Mouse (Mus musculus) central nervous system, embryonic 11.5 days (tissue): ENCODE measurements around the gene Polr3gl. TPM values are rescaled to one million over a fixed set of nuclear protein-coding genes. Genes with fewer than 3 reads are reported as not detected.

Source experiments
- polyA plus RNA-seq: library from polyadenylated mRNA; depleted of rRNA; stranded (reverse); fragments of >200 nt; gene quantifications from 2 replicates; pipeline ENCODE4 v1.2.3, GENCODE M21; 2012; rRNA removed

Polr3gl gene
- 50.0 and 107 TPM in 2 replicates for polyA plus RNA-seq

GRCm38 (mm10) chr3:96593790-96594560 is at the start of gene Polr3gl:
TSS of gene Polr3gl (minus strand) at chr3:96594181.

GRCm38 (mm10) chr3:96634928-96635879 is 41.2 kb upstream of the Polr3gl start, which contains the start of the genes Pex11b and Gm42957:
TSS of gene Pex11b (plus strand) at chr3:96635376.
TSS of gene Gm42957 (plus strand) at chr3:96635474.

GRCm38 (mm10) chr3:96629729-96630600 is 36.0 kb upstream of the Polr3gl start, which contains the start of gene Rbm8a:
TSS of gene Rbm8a (plus strand) at chr3:96629933.

GRCm38 (mm10) chr3:96600639-96601250 is 6.8 kb upstream of the Polr3gl start, which contains the start of gene Lix1l:
TSS of gene Lix1l (plus strand) at chr3:96601149.

GRCm38 (mm10) chr3:96596228-96596707 is 2.3 kb upstream of the Polr3gl start, which contains the start of gene Ankrd34a:
TSS of gene Ankrd34a (plus strand) at chr3:96596636.

GRCm38 (mm10) chr3:96576690-96577541 is 17.1 kb downstream of the Polr3gl start, which contains the start of gene Gm16253:
TSS of gene Gm16253 (plus strand) at chr3:96576984.

GRCm38 (mm10) chr3:96557694-96558093 is 36.3 kb downstream of the Polr3gl start, which contains the start of gene Txnip:
TSS of gene Txnip (plus strand) at chr3:96557957.

Other genes with a start within 250 kb of the Polr3gl start
- 0.15 TPM in 1 of 2 replicates, not detected in the other for gene BC107364, start 141.9 kb downstream of the Polr3gl start, polyA plus RNA-seq
- 0.40 and 3.0 TPM in 2 replicates for gene Hfe2, start 69.0 kb downstream of the Polr3gl start, polyA plus RNA-seq
- gene Txnip, start 36.2 kb downstream of the Polr3gl start, polyA plus RNA-seq = 73.6 and 91.3 TPM in 2 replicates
- gene Gm16253, start 17.2 kb downstream of the Polr3gl start, polyA plus RNA-seq = 0.14 TPM in 1 of 2 replicates, not detected in the other
- 0.90 and 1.5 TPM in 2 replicates for gene Ankrd34a, start 2.5 kb upstream of the Polr3gl start, polyA plus RNA-seq
- gene Lix1l, start 7.0 kb upstream of the Polr3gl start, polyA plus RNA-seq = 54.6 and 65.6 TPM in 2 replicates
- 100 and 226 TPM in 2 replicates for gene Rbm8a, start 35.8 kb upstream of the Polr3gl start, polyA plus RNA-seq
- 31.8 and 42.4 TPM in 2 replicates for gene Pex11b, start 41.2 kb upstream of the Polr3gl start, polyA plus RNA-seq
- 0.16 and 0.18 TPM in 2 replicates for gene Gm42957, start 41.3 kb upstream of the Polr3gl start, polyA plus RNA-seq
- 4.2 and 5.3 TPM in 2 replicates for gene Itga10, start 51.4 kb upstream of the Polr3gl start, polyA plus RNA-seq
- gene Ankrd35, start 76.0 kb upstream of the Polr3gl start, polyA plus RNA-seq = 0.38 and 0.61 TPM in 2 replicates
- gene Pias3, start 102.2 kb upstream of the Polr3gl start, polyA plus RNA-seq = 43.0 and 57.1 TPM in 2 replicates
- gene Nudt17, start 114.4 kb upstream of the Polr3gl start, polyA plus RNA-seq = 7.9 and 10.1 TPM in 2 replicates
- 49.4 and 49.7 TPM in 2 replicates for gene Polr3c, start 133.4 kb upstream of the Polr3gl start, polyA plus RNA-seq
- gene Rnf115, start 133.5 kb upstream of the Polr3gl start, polyA plus RNA-seq = 24.5 and 40.5 TPM in 2 replicates
- 0.42 and 1.2 TPM in 2 replicates for gene Pdzk1, start 235.1 kb upstream of the Polr3gl start, polyA plus RNA-seq
- not detected in 2 replicates for gene Cd160, start 235.2 kb upstream of the Polr3gl start, polyA plus RNA-seq